Mouse (Mus musculus) midbrain, embryonic 14.5 days (tissue): ENCODE data around the gene Slc4a8. TPM values are rescaled to one million over a fixed set of nuclear protein-coding genes. Genes with fewer than 3 reads are reported as not detected.

ENCODE experiments used
- ATAC-seq: fragments of 200-750 bp; cut with Nextera tagmentation; 2 replicates; pipeline ENCODE4 v1.8.0; 2017; ENCODE audit warnings: moderate number of reproducible peaks, moderate library complexity; ENCODE audit not compliant: low FRiP score, low TSS enrichment
- DNase-seq: peaks from one replicate; pipeline ENCODE4 v3.0.0-alpha.2; 2015
- H3K27ac ChIP-seq: fragments of 300-500 bp; sonication (generic); replicated peaks from 2 replicates; pipeline ENCODE4 v1.5.1; 2014; ENCODE audit warnings: mild to moderate bottlenecking, low read depth, low read length, moderate library complexity
- H3K27me3 ChIP-seq: fragments of 300-500 bp; sonication (generic); 2 replicates; pipeline ENCODE4 v1.6.1; 2014; ENCODE audit warnings: low read length, control low read depth, mixed read lengths; ENCODE audit not compliant: control insufficient read depth, insufficient read depth
- H3K36me3 ChIP-seq: fragments of 300-500 bp; sonication (generic); 2 replicates; pipeline ENCODE4 v1.6.1; 2014; ENCODE audit warnings: low read length, control low read depth; ENCODE audit not compliant: control insufficient read depth, insufficient read depth
- H3K4me1 ChIP-seq: fragments of 300-500 bp; sonication (generic); 2 replicates; pipeline ENCODE4 v1.6.1; 2014; ENCODE audit warnings: mild to moderate bottlenecking, antibody characterized with exemption, low read length, control low read depth; ENCODE audit not compliant: control insufficient read depth, insufficient read depth
- H3K4me2 ChIP-seq: fragments of 300-500 bp; sonication (generic); 2 replicates; pipeline ENCODE4 v1.6.1; 2014; ENCODE audit warnings: mild to moderate bottlenecking, low read length, moderate library complexity
- H3K4me3 ChIP-seq: fragments of 300-500 bp; sonication (generic); replicated peaks from 2 replicates; pipeline ENCODE4 v1.5.1; 2014; ENCODE audit warnings: low read depth, low read length
- H3K9ac ChIP-seq: fragments of 300-500 bp; sonication (generic); replicated peaks from 2 replicates; pipeline ENCODE4 v1.6.1; 2014; ENCODE audit warnings: mild to moderate bottlenecking, low read length, moderate library complexity
- H3K9me3 ChIP-seq: fragments of 300-500 bp; sonication (generic); 2 replicates; pipeline ENCODE4 v1.6.1; 2016; ENCODE audit warnings: low read length, control low read depth, mixed read lengths; ENCODE audit not compliant: control insufficient read depth
- WGBS: fragments of 180-500 bp; shearing (Covaris S2); extraction: QIAGEN DNeasy Blood & Tissue Kit; methylation state at CpG from one replicate; pipeline ENCODE4 v1.1.7; 2014; 5-methylcytosine and 5-hydroxymethylcytosine counted together
- polyA plus RNA-seq: library from polyadenylated mRNA; unstranded; fragments of >200 nt; fragmentation: Nextera tagmentation; extraction: Ambion mirVana; gene quantifications from 2 replicates; pipeline ENCODE4 v1.2.1, GENCODE M21; 2014

The Slc4a8 gene
- polyA plus RNA-seq, 1 experiment from 2014 or later: 24.2 TPM

- H3K9ac ChIP-seq: no peak overlapping the region
- no peak overlapping the region for H3K4me3 ChIP-seq
- no peak overlapping the region for H3K27ac ChIP-seq
- H3K9me3 ChIP-seq: no peaks in the 10 kb centered on the region
- no peaks in the 10 kb centered on the region for H3K36me3 ChIP-seq
- no peak for ATAC-seq
- no peak overlapping the region for H3K4me2 ChIP-seq
- WGBS: 80% methylated on average over 14 of the region's 15 CpGs
- H3K4me1 ChIP-seq: no peaks in the 10 kb centered on the region
- H3K27me3 ChIP-seq: peaks cover under 1% of the 10 kb centered on the region
- DNase-seq: no peak
Measured at GRCm38 (mm10) chr15:100735095-100735952, 26.2 kb upstream of the Slc4a8 start.

GRCm38 (mm10) chr15:100735953-100736300 lies 25.6 kb upstream of the Slc4a8 start:
- no peaks in the 10 kb centered on the region for H3K4me1 ChIP-seq
- no peaks in the 10 kb centered on the region for H3K9me3 ChIP-seq
- no peaks in the 10 kb centered on the region; the same call in 1 of the 2 replicates for H3K27me3 ChIP-seq
- ATAC-seq (no peak), DNase-seq (no peak)
- no peak overlapping the region for H3K4me2 ChIP-seq
- H3K4me3 ChIP-seq: no peak overlapping the region
- H3K27ac ChIP-seq: no peak overlapping the region
- 87% methylated on average over 9 of the region's 9 CpGs for WGBS
- H3K36me3 ChIP-seq: no peaks in the 10 kb centered on the region
- no peak overlapping the region for H3K9ac ChIP-seq

- no peak overlapping the region for H3K4me3 ChIP-seq
- H3K9ac ChIP-seq: no peak overlapping the region
- no peaks in the 10 kb centered on the region for H3K9me3 ChIP-seq
- H3K4me1 ChIP-seq: no peaks in the 10 kb centered on the region
- no peak overlapping the region for H3K27ac ChIP-seq
- DNase-seq (no peak), ATAC-seq (no peak)
- 90% methylated on average over 3 of the region's 3 CpGs for WGBS
- no peaks in the 10 kb centered on the region for H3K27me3 ChIP-seq
- no peak overlapping the region for H3K4me2 ChIP-seq
- H3K36me3 ChIP-seq: no peaks in the 10 kb centered on the region
Measured at GRCm38 (mm10) chr15:100737667-100738066, 23.9 kb upstream of the Slc4a8 start.

- no peaks in the 10 kb centered on the region for H3K4me1 ChIP-seq
- no peak overlapping the region for H3K27ac ChIP-seq
- DNase-seq (no peak), ATAC-seq (no peak)
- H3K27me3 ChIP-seq: no peaks in the 10 kb centered on the region
- H3K9me3 ChIP-seq: no peaks in the 10 kb centered on the region
- H3K36me3 ChIP-seq: no peaks in the 10 kb centered on the region
- H3K4me3 ChIP-seq: no peak overlapping the region
- no peak overlapping the region for H3K9ac ChIP-seq
- H3K4me2 ChIP-seq: no peak overlapping the region
- 89% methylated on average over 7 of the region's 7 CpGs for WGBS
Measured at GRCm38 (mm10) chr15:100738351-100738781, 23.2 kb upstream of the Slc4a8 start.

DNA sequence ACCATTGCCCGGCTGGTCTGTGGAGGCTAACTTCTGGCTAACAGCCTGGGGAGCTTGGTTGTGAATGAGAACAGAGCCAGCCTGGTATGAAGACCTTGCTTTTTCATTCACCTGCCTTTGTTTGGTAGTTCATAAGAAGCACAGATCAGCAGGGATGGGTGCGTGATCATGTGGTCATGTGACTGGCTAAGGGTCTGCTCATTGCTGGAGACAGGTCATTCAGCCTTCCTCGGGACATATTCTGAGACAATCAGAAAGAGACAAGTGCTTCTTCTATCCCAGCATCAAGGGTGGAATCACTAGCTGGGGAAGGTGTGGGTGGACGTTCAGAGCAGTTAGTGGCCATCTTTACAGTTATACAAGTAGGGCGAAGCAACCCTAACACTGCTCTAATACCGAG lies 22.1 kb upstream of the Slc4a8 start:
- Histone ChIP-seq H3K36me3 (no peaks in the 10 kb centered on the region), H3K4me2 (no peak overlapping the region), H3K9me3 (no peaks in the 10 kb centered on the region), H3K27me3 (no peaks in the 10 kb centered on the region), H3K4me3 (no peak overlapping the region), H3K9ac (no peak overlapping the region), H3K4me1 (no peaks in the 10 kb centered on the region), H3K27ac (no peak overlapping the region)
- WGBS: 87% methylated on average over 6 of the region's 6 CpGs
- ATAC-seq (no peak), DNase-seq (no peak)

DNA sequence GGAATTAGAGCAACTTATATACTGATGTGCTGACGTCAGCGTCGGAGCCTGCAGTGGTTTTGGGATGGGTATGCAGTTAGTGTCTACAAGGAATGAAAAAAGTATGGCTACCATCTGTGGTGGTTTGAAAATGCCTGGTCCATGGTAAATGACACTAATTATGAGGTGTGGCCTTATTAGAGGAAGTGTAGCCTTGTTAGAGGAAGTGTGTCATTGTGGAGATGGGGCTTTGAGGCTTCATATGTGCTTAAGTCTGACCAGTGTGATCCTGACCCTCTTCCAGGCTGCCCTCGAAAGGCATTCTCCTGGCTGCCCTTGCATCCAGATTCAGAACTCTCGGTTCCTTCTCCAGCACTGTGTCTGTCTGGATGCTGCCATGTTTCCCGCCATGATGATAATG lies 18.3 kb upstream of the Slc4a8 start:
- Histone ChIP-seq H3K9ac (no peak overlapping the region), H3K4me1 (peaks cover 10% of the 10 kb centered on the region; the same call in 1 of the 2 replicates), H3K9me3 (no peaks in the 10 kb centered on the region), H3K27me3 (no peaks in the 10 kb centered on the region), H3K27ac (no peak overlapping the region), H3K4me2 (no peak overlapping the region), H3K36me3 (no peaks in the 10 kb centered on the region), H3K4me3 (no peak overlapping the region)
- DNase-seq: no peak
- WGBS: 92% methylated on average over 6 of the region's 6 CpGs
- no peak for ATAC-seq

DNA sequence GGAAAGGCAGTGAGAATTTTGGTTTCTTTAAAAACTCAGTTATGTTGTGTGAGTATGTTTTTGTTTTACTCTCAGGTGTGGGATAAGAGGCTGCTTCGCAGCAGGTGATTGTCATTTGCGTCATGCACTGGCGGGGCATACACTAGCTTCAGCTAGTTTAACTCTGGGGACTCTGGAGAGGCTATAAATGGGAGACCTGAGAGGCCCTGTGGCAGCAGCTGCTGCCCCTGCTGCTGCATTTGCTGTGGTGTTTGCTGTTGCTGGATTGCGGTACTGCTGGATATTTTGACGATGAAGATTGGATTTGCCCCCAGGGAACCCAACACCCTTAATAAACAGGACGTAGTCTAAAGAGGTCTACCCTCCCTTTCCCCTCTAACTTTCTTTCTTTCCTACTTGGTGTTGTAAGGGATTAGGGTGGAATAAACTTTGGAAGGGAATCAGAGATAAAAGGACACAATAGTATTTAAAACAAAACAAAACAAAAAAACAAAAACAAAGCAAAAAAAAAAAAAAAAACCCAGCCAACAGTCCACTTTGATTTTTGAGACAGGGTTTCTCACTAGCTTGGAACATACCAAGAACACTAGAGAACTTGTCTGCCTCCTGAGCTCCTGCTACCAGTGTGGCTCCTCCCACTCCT lies 14.9 kb upstream of the Slc4a8 start:
- Histone ChIP-seq H3K36me3 (no peaks in the 10 kb centered on the region), H3K27ac (no peak overlapping the region), H3K9me3 (no peaks in the 10 kb centered on the region), H3K4me3 (peak overlapping the region; percentile 4; the same call in 1 of the 2 replicates), H3K9ac (no peak overlapping the region), H3K27me3 (no peaks in the 10 kb centered on the region), H3K4me1 (peaks cover 10% of the 10 kb centered on the region; the same call in 1 of the 2 replicates), H3K4me2 (peak overlapping the region; percentile 46)
- no peak for DNase-seq
- no peak for ATAC-seq
- 32% methylated on average over 6 of the region's 6 CpGs for WGBS

DNA sequence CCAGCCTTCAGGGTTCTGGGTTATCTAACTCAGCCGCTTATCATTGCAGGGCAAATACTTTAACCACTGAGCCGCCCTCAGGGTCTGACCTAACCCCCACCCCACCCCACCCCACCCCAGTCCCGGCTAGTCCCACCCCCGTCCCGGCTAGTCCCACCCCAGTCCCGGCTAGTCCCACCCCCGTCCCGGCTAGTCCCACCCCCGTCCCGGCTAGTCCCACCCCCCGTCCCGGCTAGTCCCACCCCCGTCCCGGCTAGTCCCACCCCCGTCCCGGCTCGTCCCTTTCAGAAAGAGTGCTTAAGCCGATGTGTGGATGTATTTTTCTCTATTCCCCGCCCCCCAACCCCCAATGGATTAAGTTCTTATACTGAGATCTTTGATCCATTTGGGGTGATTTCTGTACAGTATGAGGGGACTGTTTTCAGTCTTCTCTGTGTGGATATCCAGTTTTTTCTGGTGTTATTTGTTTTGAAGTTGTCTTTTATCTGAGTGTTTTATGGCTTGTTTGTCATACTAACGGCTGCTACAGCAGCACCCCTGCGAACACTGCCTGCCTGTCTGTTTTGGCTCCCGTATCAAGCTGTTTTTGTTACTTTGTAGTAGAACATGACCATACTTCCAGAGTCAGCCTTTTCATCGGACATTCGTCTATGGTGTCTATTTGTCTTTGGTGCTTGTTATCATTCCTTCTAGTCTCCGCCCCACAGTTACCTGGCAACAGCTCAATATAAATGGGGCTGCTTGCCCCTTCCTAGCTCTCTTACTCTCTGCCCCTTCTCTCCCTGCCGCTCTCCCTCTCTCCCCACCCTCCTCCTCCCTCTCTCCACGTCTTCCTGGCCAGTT lies 14.2 kb upstream of the Slc4a8 start:
- no peak for ATAC-seq
- Histone ChIP-seq H3K9ac (no peak overlapping the region), H3K9me3 (no peaks in the 10 kb centered on the region), H3K27me3 (no peaks in the 10 kb centered on the region), H3K4me2 (peak overlapping the region; percentile 46), H3K4me1 (peaks cover 10% of the 10 kb centered on the region; the same call in 1 of the 2 replicates), H3K36me3 (no peaks in the 10 kb centered on the region), H3K27ac (no peak overlapping the region; the same call in 1 of the 2 replicates), H3K4me3 (peak overlapping the region; percentile 4; the same call in 1 of the 2 replicates)
- DNase-seq: peak; percentile 53
- 2% methylated on average over 27 of the region's 27 CpGs for WGBS
